Mouse (Mus musculus) frontal cortex, adult (tissue): Measurements from ENCODE around the gene 1700001C19Rik.

Source experiments
- ATAC-seq: cut with Nextera tagmentation; 2 replicates; pipeline ENCODE4 v1.9.2; 2017; ENCODE audit warnings: mild to moderate bottlenecking, moderate library complexity, mixed read lengths; ENCODE audit not compliant: low TSS enrichment

The 1700001C19Rik gene

DNA sequence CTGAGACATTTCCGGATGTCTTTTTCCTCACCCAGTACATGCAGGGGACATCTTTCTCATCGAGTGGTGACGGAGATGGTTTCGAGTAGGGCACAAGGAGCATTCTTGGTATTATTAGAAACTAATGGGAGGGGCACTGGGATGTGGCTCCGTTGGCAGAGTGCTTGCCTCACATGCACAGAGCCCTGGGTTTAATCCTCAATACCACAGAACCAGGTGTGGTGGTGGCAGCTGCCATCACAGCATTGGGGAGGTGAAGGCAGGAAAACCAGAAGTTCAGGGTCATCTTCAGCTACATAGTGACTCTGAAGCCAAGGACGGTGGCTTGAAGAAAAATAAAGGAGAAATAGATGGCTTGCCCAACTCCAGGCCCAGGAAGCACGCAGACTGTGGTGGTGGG is 25.0 kb upstream of the 1700001C19Rik start:
- ATAC-seq = no peak

DNA sequence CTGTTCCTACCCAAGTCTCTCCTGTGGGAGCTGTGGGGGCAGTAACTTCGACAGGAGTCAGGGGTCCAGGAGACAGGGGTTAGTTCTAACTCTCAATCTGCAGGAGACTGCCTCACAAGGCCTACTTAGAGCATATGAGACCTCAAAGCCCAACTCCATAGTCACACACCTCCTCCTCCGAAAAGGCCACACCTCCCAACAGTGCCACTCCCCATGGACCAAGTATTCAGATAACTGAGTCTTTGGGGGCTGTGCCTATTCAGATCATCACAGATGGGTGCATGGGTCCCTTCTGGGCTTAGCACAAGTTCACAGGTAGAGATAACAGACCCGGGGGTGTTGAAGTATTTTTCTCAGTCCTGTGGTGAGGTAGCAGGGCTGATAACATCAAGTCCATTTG is 24.5 kb upstream of the 1700001C19Rik start:
- ATAC-seq = no peak

DNA sequence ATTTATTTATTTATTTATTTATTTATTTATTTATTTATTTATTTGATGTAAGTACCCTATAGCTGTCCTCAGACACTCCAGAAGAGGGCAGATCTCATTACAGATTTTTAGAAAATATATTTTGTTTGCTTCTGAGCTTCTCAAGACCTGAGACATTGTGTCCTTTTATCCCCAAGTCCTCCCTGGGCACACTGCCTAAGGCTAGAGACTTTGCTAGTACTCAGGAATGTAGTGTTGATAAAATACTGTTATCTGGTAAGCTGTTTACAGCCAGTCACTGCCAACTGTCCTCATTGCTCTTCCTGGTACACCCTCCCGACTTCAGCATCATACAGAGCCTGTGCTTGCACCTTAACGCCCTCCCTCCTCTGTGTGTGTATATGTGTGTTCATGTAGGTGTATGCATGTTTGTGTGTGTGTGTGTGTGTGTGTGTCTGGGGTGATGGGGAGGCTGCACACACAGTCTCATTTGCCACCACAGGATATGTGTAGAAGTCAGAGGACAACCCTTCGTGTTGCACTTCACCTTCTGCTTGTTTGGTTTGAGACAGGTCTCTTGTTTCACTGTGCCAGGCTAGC is 22.3 kb upstream of the 1700001C19Rik start:
- ATAC-seq = no peak

DNA sequence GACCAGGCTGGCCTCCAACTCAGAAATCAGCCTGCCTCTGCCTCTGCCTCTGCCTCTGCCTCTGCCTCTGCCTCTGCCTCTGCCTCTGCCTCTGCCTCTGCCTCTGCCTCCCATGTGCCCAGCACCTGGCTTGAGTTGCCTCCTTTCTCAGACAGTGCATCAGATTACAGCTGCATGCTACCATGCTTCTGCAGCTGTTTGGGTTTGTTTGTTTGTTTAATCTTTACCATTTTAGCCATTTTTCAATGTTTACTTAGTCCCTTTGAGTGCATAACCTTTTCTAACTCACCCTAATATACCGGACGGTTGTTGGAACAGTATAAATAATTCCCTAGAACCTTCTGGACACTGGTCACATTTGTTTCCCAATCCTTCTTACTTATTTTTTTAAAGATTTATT is 21.8 kb upstream of the 1700001C19Rik start:
- ATAC-seq = no peak

DNA sequence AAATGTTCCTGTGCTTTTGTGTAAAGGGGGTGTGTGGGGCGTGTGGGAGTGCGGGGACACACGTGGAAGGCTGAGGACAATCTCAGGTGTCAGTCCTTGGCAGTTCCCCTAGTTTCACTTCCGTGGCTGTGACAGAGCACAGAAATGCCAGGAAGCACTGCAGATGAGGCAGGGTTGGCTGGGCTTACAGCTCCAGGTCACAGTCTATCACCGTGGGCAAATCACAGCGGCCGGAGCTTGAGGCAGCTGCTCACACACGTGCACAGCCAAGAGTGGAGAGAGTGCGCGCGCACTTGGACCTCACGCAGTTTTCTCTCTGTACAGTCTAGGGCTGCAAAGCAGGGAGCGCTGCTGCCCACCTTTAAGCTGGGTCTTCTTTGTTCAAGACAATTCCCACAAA is 21.1 kb upstream of the 1700001C19Rik start:
- ATAC-seq = no peak

DNA sequence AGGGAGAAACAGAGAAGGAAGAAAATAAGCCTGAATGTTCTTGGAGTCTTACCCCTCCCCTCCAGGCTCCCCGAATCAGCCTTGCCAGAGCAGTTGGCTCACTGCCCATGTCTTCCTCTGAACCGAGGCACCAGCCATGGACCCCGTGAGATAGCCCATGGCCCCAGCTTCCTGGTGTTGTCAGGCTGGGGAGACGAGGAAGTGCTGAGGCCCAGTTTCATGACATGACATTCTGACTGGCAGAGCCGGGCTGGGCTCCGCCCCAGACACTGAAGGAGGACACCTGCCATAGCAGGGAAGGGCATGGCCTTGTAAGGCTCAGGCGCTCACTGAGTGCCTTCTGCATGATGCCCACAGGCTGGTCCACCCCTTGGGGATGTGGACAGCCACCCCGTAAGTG is 17.5 kb upstream of the 1700001C19Rik start:
- no peak for ATAC-seq

DNA sequence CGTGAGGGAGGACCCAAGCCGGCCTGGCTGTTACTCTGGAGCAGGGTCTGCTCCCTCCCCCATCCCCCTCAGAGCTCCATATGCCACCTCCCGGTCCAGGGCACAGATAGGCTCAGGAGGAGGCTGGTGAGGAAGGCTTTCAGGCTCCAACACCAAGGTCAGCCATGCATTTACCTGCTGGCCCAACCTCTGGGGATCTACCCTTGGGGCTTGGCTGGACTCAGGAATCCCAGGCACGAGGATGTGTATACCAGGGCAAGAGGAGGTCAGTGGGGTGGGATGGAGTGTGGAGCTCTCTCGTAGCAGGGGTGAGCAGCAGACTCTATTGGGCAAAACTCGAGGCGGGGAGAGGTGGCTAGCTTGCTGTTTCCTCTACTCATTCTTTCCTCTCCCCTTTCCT is 15.7 kb upstream of the 1700001C19Rik start:
- ATAC-seq = no peak

DNA sequence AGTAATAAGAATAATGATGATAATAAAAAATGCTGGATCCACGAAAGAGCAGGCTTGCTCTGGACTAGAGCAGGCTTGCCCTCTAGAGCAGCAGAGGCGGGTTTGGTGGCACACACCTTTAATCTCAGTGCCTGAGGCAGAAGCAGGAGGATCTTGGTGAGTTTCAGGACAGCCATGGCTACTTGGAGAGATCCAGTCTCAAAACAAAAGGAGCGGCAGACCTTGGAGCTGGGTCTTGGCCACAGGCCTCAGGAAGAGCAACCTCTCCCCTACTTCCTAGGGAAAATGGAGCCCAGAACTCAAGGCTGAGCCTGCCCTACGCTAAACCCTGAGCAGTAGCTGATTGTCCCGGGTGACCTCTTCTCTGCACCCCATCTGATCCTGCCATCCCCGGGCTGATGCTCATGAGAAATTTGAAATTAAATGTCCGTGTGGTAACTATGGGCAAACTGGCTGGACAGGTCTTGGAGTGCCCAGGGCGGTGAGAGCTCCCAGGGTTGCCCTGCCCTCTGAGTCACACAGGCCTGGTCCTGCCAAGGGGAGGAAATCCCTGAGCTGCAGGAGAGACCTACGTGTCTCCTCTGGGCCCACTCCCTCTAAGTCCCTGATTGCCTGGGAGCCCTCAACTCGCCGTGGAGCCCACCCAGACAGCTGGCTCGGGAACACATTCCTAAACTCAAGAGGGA is 13.8 kb upstream of the 1700001C19Rik start:
- ATAC-seq = no peak

DNA sequence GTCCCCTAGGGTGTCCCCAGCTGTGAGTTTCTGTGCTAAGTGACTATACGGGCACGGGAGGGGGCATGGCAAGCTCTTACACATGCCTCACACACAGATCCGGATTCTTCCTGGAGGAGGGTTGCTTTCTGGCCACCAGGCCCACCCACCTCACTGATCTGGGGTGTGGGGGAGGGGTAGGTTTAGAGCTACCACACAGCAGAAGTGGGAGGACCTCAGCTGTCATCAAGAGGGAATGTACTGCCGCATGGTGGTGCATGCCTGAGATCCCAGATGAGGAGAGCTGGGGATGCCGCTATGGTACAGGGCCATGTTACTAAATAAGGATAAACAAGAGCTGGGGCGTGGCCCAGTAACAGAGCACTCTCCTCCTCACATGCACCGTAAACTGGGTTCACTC is 13.1 kb upstream of the 1700001C19Rik start:
- ATAC-seq = no peak

DNA sequence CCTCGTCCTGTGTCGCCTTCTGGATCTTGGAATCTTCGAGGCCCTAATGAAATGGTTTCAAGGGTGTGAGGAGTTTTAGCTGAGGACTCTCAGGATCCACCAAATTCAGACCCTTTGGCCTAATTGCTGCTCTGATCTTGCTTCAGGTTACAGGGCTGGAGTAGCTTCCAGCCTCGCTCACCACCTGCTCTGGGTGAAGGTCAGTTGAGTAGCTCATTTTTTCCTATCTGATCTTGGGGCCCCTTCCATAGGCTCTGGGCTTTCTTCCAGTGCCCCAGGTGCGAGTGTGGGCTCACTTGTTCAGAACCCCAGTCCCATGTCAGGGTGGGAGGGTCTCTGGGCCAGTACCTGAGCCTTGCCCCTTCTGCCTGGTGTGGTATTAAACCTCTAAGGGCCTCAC is 12.3 kb upstream of the 1700001C19Rik start:
- ATAC-seq = no peak

DNA sequence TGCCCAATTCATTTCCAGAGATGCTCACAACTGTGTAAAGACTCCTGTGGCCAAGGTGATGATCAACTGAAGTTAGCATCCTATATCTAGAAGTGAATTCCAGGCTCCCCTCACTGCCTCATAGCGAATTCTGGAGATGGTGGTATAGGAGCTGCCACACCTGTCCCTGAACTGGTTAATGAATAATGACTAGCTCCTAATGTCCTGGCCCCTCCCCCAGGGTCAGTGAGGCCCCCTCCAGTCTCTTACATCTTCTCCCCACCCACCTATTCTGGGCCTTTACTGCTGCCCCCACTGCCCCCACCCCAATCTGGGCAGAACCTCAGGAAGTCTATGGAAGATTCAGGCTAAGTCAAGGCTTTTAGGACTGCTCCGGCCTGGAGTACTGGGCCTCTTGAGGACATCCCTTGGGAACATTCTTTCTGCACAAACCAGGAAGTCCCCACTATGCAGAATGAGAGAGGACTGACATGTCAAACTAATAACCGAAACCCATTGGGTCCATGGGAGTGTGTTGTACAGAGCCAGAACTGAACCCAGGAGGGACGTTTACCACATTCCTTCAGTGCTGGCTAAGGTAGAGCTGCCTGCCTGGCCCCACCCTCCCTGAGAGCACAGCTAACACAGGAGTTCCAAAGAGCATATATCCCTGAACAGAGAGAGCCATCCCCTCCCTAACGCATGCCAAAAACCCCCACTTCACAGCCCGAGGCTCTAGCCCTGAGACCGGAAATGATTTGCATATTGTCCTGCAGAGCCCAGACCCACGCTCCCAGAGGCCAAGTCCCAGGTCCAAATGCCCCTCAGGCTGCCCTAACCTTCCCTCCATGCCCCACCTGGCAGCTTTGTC is 11.6 kb upstream of the 1700001C19Rik start:
- ATAC-seq = no peak

DNA sequence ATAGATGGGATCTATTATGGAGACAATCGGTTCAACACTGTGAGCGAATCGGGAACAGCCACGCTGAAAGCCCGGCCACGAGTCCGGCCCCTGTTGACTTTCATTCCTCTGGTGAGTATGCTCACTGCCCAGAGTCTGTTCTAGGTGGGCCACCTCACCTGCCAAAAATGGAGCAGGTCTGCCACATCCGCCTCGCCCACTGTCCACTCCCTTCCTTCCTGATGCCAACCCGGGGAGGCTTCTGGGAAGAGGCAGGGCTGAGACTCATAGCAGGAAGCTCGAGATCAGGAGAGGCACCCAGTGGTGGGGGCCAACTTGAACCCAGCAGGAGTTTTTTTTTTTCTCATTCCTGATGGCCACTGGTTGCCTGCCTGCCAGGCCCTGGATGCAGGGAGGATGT is 9.4 kb upstream of the 1700001C19Rik start:
- ATAC-seq = no peak

DNA sequence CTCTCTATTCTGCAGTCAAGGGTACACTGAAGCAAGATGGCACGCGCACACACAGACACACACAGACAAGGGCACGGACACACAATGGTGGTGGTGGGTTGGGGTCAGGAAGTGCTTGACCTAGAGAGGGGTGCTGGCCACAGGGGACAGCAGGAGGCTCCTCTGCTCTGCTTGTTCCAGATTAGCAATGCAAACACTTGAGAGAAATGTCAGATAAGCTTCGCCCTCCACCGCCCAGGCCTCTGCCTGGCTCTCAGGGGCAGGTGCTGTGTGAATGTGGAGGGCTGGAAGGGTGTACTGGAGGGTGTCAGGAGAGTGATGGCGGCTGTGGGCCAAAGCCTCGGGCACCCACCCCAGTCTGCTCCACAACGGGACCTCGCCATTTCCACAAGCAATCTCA is 8.8 kb upstream of the 1700001C19Rik start:
- ATAC-seq = no peak

DNA sequence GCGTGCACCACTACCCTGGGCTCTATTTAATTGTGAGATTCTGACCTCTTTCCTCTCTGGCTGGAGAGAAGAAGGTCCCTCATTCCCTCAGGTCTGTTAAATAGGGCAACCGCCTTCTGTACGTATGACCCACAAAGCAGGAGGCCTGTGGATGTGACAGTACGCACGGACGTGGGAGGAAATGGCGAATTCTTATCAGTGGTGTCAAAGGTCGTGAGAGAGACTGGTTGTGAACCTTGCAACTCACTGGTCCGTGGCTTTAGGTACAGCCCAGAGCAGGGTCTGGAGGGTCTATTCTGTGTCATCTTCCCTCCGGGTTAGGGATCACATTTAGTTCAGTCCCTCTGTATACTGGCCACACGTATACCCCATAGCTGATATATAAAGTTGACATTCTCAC is 8.3 kb upstream of the 1700001C19Rik start:
- no peak for ATAC-seq

DNA sequence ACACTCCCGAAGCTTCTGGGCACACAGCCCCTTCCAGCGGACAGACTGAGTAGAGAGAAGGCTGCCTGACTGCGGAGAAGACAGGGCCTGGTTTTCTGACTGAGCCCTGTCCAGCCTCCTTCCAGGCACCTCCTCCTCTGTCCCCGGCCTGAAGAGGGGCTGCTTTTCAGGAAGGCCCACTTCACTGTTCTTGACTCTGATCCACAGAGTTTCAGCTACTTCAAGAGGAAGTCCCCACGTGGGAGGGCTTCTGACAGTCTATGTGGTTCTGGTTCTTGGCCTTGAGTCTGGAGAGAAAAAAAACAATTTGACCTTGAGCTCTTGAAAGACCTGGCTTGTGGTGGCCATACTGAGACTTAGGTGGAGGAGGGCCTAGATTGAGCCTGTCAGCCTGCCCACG is 6.9 kb upstream of the 1700001C19Rik start:
- ATAC-seq = no peak

DNA sequence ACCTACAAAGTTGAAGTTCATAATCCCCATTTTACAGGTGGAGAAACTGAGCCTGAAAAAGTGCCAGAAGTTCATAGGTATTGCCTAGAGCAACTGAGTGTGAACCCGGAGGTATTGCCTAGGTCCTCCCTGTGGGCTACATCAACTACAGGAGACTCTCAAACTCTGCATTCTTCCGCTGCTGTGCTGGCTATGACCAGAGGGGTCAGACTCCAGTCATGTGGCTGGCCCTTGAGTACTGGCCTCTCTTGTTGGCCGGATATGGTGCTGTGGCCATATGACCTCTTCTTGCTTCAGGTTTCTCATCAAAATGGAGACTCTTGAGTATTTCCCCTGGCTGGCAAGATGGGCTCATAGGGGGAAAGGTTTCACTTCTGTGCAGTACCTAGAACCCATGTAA is 5.1 kb upstream of the 1700001C19Rik start:
- no peak for ATAC-seq

DNA sequence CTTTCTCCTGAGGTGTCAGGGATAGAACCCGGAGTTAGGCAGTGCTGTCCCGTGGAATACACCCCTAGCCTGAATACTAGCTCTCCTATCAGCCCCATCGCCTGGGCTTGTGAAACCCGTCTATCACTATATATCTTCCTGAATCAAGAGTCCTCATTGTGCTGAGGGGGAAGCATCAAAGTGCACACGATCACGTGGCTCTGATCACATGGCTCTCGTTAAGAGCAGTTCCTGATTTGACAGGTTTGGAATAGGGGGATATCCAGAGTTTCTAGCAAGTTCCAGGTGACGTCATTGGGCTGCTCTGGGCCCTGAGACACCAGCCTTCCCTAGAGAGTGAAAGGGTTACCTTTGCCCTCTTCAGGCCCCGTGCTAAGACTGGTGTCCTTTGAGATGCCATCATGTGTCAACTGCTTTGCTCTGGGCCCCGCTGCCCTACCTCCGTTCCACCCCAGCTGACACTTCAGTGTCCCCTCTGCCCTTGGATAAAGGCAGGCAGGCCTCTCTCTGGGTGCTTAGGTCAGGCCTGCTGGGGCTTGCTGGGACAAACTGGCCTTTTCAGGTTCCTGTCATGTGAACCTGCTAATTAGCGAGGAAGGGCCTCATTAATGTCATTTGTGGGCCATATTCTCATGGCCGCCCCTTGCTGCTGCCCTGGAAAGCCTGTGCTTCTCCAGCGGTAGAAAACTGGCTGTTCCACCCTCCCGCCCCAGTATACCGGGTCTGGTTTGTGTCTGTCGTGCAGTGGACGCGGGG is 4.3 kb upstream of the 1700001C19Rik start:
- no peak for ATAC-seq

DNA sequence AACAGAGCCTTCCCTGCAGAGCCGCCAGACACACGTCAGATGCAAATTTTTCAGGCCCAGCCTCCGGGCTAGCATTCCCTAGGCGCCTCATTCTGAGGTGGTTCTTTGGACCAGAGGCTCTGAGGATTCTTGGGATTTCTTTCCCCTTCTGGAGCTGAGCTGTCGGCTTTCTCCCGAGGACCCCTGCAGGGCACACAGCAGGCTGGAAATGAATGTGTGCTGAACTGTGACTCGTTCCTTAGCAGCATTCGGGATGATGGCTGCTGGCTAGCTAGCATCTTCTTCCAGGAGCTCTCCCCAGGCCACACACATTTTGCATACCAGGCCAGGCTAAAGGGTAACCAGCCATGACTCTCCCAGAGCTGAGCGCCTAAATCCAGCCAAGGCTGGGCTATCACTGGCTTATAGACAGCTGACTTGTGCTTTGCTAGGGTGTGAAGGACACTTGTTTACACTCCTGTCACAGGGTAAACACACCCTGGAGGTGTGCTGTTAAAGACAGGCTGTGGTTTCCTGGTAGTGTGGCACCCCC is 3.2 kb upstream of the 1700001C19Rik start:
- ATAC-seq = no peak

DNA sequence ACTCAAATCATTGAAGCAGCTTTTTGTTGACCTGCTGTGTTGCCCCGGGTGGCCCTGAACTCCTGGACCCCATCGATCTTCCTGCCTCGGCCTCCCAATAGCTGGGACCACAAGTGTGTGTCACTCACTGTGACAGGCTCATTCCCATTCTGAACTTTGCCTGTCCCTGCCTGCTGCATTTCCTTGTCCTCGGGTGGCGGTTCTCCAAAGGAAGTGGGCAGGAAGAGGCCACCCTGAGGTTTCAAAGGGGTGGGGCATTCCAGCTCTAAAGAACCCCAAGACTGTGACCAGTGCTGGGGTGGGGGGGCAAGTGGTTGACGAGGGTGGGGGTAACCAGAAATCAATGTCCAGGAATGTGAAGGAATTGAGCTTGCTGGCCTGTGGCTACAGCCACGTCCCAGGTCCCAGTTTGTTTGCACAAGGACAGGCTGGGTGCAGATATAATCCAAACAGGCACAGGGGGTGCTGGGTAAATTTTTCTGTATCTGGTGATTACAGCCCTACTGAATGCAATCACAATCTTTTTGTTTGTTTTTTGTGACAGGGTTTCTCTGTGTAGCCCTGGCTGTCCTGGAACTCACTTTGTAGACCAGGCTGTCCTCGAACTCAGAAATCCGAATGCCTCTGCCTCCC is 2.3 kb upstream of the 1700001C19Rik start:
- no peak for ATAC-seq

DNA sequence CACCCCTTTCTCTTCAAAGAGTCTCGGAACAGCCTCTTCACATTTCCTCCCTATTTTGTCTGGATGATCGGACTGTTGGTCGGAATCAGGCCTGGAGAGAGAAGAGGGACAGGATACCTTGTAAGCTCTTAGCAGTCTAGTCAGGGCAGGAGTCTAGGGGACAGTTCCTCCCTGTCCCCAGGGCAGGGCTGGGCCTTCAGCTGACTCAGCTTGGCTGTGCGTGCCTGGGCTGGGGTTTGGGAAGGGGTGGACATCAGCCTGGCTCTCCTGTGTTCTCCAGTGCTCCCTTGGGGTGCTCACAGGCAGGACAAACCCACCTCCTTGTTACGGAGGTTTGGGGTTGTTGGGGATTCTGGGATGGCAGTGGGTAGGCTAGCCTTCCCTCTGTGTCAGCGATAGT is 1.4 kb upstream of the 1700001C19Rik start:
- no peak for ATAC-seq

DNA sequence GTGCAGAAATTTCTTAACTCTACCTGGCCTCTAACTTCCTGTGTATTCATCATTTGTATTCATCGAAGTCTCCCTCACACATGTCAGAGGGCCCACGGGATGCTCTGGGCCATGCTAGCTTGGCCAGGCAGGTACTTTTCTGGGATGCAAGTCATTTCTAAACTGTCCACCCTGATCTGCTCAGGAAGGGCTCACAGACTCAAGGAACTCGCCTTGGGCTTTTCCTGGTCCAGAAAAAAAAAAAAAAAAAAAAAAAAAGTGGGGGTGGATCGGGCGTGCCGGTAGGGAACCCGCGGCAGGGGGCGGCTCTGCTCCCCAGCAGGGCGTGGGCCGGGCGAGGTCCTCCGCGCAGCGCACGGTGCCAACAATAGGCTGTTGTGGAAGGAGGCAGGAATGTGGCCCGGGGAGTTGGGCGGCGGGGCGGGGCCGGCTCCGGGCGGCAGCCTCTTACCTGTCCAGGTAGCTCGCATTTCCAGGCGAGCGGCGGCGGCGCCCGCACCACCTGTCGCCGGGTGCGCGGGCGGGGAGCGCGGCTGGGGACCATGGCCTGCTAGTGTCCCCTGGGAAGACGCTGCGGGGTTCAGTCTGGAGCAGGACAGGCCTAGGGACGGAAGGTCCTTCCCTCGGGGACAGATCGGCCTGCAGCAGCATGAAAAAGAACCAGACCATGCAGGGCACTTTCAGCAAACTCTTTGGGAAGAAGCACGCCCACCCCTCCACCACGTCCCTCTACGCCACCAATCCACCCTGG is 845 bp downstream of the 1700001C19Rik start, which contains the start of gene AI661453:
Gene AI661453, plus strand, starts transcription at position 460 of the 751 bp plus-strand sequence.
- no peak for ATAC-seq
